Mouse (Mus musculus): ENCODE measurements around the gene Ppp1r32.

- TF ChIP-seq CTCF (IDR thresholded peaks at IDR 0.05; ENCODE audit: control insufficient read depth, insufficient read depth, low read length), result no peak
- no peak for TF ChIP-seq POLR2A (IDR thresholded peaks at IDR 0.05; ENCODE audit: borderline replicate concordance, control insufficient read depth, low read depth, low read length)
Measured at GRCm38 (mm10) chr19:10454718-10455436, 27.9 kb downstream of the Ppp1r32 start.
